Mouse (Mus musculus): ENCODE measurements around the gene Rnf25. TPM values are rescaled to one million over a fixed set of nuclear protein-coding genes. Genes with fewer than 3 reads are reported as not detected.

Gene Rnf25
- polyA plus RNA-seq, 1 experiment: 146 TPM

DNA sequence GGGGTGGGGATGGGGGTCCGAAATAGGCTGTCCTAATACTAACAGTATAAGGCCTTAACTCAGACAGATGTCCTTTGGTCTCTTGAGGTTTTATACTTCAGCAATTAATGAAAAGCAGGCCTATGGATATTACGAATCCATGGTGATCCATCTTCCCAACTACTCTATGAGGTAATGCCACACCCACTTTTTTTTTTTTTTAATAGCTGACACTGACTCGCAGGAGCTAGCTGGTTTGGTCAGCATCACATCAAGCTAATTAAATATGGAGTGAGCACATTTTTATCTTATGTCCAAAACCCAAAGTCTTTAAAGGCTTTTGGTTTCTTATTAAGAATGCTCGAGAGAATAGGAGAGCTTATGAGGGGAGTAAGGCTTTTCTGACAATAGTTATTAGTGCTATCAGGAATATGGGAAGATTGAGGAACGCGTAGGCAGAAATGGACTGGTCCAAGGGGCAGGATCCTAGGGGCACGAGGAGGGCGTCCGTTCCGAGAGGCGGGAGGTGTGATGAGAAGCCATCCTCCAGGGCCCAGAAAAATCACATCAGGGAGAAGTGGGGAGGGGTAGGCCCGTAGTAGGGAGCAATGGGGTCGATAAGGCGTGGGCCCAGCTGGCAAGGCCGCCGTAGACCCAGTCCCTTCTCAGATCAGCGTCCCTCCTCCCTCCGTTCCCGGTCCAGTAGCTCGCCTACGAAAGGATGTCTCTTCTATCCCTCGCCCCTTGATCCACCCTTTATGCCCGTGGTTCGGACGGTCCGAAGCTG is 513 bp downstream of the Rnf25 start:
- DNase-seq: no peak
- no peak for TF ChIP-seq POLR2A (IDR thresholded peaks at IDR 0.05; ENCODE audit: borderline replicate concordance, insufficient read depth, low read length)
- no peak for TF ChIP-seq CTCF (IDR thresholded peaks at IDR 0.05; ENCODE audit: borderline replicate concordance, insufficient read depth, low read depth, low read length)
- Histone ChIP-seq H3K4me3 (replicated peaks; ENCODE audit: insufficient read depth, low read depth, low read length) (peak overlapping the region; percentile 86), H3K4me1 (ENCODE audit: control insufficient read depth, insufficient read depth, low read length) (peaks cover 3% of the 10 kb centered on the region; the same call in 1 of the 2 replicates), H3K27me3 (ENCODE audit: control insufficient read depth, insufficient read depth, low read length) (no peaks in the 10 kb centered on the region), H3K27ac (ENCODE audit: insufficient read depth, low read length) (no peak overlapping the region)
- 7% methylated on average over 26 of the region's 26 CpGs for WGBS

DNA sequence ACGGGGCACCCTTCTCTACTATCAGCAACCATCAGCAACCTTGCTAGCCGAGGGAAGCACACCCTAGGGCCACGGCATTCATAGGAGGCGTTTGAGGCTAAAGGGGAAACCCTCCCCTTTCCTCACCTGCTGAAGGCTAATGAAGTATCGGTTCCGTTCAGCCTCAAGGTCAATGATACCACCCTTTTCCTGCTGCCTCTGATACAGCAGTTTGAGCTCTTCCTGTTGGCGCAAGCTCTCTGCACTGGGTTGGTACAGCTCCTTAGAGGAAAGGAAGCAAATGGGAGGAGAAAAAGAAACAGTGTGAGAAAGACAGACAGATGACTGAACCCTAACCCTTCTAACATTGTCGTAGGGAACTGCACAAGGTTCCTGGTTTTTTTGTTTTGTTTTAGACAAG is 6.8 kb downstream of the Rnf25 start:
- no peak overlapping the region for H3K4me3 ChIP-seq (replicated peaks; ENCODE audit: insufficient read depth, low read depth, low read length)
- H3K27ac ChIP-seq (ENCODE audit: insufficient read depth, low read length): no peak overlapping the region
- 89% methylated on average over 8 of the region's 8 CpGs for whole genome bisulfite sequencing
- no peaks in the 10 kb centered on the region for H3K4me1 ChIP-seq (ENCODE audit: control insufficient read depth, insufficient read depth, low read length)
- no peak for DNase-seq
- TF ChIP-seq POLR2A (IDR thresholded peaks at IDR 0.05; ENCODE audit: borderline replicate concordance, insufficient read depth, low read length) (no peak), CTCF (IDR thresholded peaks at IDR 0.05; ENCODE audit: borderline replicate concordance, insufficient read depth, low read depth, low read length) (no peak)
- H3K27me3 ChIP-seq (ENCODE audit: control insufficient read depth, insufficient read depth, low read length): no peaks in the 10 kb centered on the region

DNA sequence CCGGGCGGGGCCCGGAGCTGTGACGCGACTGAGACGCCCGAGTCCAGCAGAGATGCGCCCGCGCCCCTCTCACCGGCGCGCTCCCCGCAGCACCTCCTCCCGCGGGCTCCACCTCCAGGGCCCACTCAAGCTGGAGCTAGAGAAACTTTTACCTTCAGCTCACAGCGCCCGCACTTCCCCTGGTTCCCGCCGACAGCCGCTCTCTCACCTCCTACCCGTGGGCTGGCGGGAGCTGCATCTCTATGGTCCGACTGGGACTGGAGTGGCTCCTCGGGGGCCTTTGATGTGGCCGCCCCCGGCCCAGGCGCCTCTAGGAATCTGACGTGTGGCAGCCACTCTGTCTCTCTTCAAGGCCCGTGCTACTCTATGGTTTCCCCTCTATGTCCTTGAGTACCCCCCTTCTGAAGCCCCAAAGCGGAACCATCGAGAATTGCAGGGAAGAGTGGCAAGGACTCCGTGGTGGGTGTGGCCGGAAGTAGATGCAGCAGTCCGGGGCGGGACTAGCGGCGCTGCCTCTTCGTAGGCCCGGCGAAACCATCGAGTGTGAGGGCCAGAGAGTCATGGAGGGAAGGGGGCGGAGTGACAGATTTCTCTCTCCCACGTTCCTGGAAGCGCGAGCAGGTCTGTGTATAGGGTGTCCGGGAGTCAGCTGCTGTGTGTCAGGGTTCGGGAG is 13.3 kb downstream of the Rnf25 start, which contains the start of the genes Zfp142 and Bcs1l:
TSS of gene Zfp142 (minus strand) at position 474 of the 673 bp plus-strand sequence.
TSS of gene Bcs1l (plus strand) at position 517 of the 673 bp plus-strand sequence.
- Histone ChIP-seq H3K27ac (ENCODE audit: insufficient read depth, low read length) (peak within 1 kb of the TSS; percentile 57), H3K4me1 (ENCODE audit: control insufficient read depth, insufficient read depth, low read length) (peaks cover 3% of the 10 kb centered on the region; the same call in 1 of the 2 replicates), H3K27me3 (ENCODE audit: control insufficient read depth, insufficient read depth, low read length) (no peaks in the 10 kb centered on the region), H3K4me3 (replicated peaks; ENCODE audit: insufficient read depth, low read depth, low read length) (peak within 1 kb of the TSS; percentile 90)
- no peak for TF ChIP-seq CTCF (IDR thresholded peaks at IDR 0.05; ENCODE audit: borderline replicate concordance, insufficient read depth, low read depth, low read length)
- TF ChIP-seq POLR2A (IDR thresholded peaks at IDR 0.05; ENCODE audit: borderline replicate concordance, insufficient read depth, low read length): peak; percentile 54; the same call in 1 of the 2 replicates
- under 1% methylated on average over 48 of the region's 48 CpGs for WGBS
- DNase-seq: peak; percentile 98 to 99

DNA sequence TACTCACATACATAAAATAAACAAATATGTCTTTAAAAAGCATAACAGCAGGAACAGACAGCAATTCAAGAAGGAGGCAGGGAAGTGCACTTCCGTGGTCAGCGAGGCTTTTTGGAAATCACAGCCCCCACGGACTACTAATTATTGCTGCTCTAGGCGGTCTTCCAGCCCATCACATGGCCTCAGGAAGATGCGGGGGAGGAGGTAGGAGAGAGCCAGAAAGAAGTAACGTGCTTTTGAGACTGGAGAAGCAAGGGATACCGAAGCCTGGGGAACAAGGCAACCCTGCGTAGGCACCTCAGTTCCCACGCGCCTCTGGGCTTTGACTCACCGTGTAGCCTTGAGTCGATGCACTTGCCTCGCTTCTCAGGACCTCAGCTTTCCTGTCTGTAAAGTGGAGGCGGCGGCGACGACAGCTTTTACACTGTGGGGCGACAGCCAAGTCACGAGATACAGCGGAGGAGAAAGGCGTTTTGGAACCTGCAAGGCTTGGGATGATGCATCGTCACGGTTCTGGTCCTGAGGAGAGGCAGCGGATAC is 13.9 kb downstream of the Rnf25 start:
- 1% methylated on average over 24 of the region's 24 CpGs for WGBS
- no peak for TF ChIP-seq CTCF (IDR thresholded peaks at IDR 0.05; ENCODE audit: borderline replicate concordance, insufficient read depth, low read depth, low read length)
- no peak for TF ChIP-seq POLR2A (IDR thresholded peaks at IDR 0.05; ENCODE audit: borderline replicate concordance, insufficient read depth, low read length)
- peak overlapping the region; percentile 90 for H3K4me3 ChIP-seq (replicated peaks; ENCODE audit: insufficient read depth, low read depth, low read length)
- H3K27ac ChIP-seq (ENCODE audit: insufficient read depth, low read length): peak overlapping the region; percentile 57
- H3K4me1 ChIP-seq (ENCODE audit: control insufficient read depth, insufficient read depth, low read length): peaks cover 3% of the 10 kb centered on the region; the same call in 1 of the 2 replicates
- no peak for DNase-seq
- H3K27me3 ChIP-seq (ENCODE audit: control insufficient read depth, insufficient read depth, low read length): no peaks in the 10 kb centered on the region

GRCm38 (mm10) chr1:74584616-74585398 is 16.4 kb downstream of the Rnf25 start:
- DNase-seq: peak in 1 of 2 experiments; percentile 21
- no peak for TF ChIP-seq POLR2A (IDR thresholded peaks at IDR 0.05; ENCODE audit: borderline replicate concordance, insufficient read depth, low read length)
- TF ChIP-seq CTCF (IDR thresholded peaks at IDR 0.05; ENCODE audit: borderline replicate concordance, insufficient read depth, low read depth, low read length): no peak
- H3K4me1 ChIP-seq (ENCODE audit: control insufficient read depth, insufficient read depth, low read length): peaks cover 3% of the 10 kb centered on the region; the same call in 1 of the 2 replicates
- no peak overlapping the region for H3K4me3 ChIP-seq (replicated peaks; ENCODE audit: insufficient read depth, low read depth, low read length)
- no peak overlapping the region for H3K27ac ChIP-seq (ENCODE audit: insufficient read depth, low read length)
- H3K27me3 ChIP-seq (ENCODE audit: control insufficient read depth, insufficient read depth, low read length): no peaks in the 10 kb centered on the region
- 65% methylated on average over 3 of the region's 3 CpGs for WGBS

- Histone ChIP-seq H3K27me3 (ENCODE audit: control insufficient read depth, insufficient read depth, low read length) (no peaks in the 10 kb centered on the region), H3K4me1 (ENCODE audit: control insufficient read depth, insufficient read depth, low read length) (peaks cover 3% of the 10 kb centered on the region; the same call in 1 of the 2 replicates), H3K27ac (ENCODE audit: insufficient read depth, low read length) (no peak overlapping the region), H3K4me3 (replicated peaks; ENCODE audit: insufficient read depth, low read depth, low read length) (no peak overlapping the region)
- TF ChIP-seq POLR2A (IDR thresholded peaks at IDR 0.05; ENCODE audit: borderline replicate concordance, insufficient read depth, low read length): no peak
- no peak for TF ChIP-seq CTCF (IDR thresholded peaks at IDR 0.05; ENCODE audit: borderline replicate concordance, insufficient read depth, low read depth, low read length)
- DNase-seq: no peak
- 80% methylated on average over 3 of the region's 3 CpGs for WGBS
Observed at GRCm38 (mm10) chr1:74582621-74583020, 18.6 kb downstream of the Rnf25 start.
